Mouse (Mus musculus): ENCODE data around the gene Psmb11.

GRCm38 (mm10) chr14:54582536-54582935, 38.7 kb upstream of the Psmb11 start:
- no peak for TF ChIP-seq CTCF (IDR thresholded peaks at IDR 0.05; ENCODE audit: insufficient read depth, low read depth, low read length)
- TF ChIP-seq POLR2A (IDR thresholded peaks at IDR 0.05; ENCODE audit: insufficient read depth, low read depth, low read length), result no peak
